Mouse (Mus musculus): ENCODE results near the gene Ankrd65. TPM values are rescaled to one million over a fixed set of nuclear protein-coding genes. Genes with fewer than 3 reads are reported as not detected.

The Ankrd65 gene
- polyA plus RNA-seq, 1 experiment from 2014 or later = not detected

GRCm38 (mm10) chr4:155841003-155841454, 50.8 kb downstream of the Ankrd65 start:
- Histone ChIP-seq H3K4me1 (ENCODE audit: control insufficient read depth, insufficient read depth, low read length) (peaks cover 11% of the 10 kb centered on the region), H3K27ac (replicated peaks; ENCODE audit: low read depth, low read length) (no peak overlapping the region), H3K36me3 (ENCODE audit: control insufficient read depth, insufficient read depth, low read length) (no peaks in the 10 kb centered on the region), H3K4me3 (ENCODE audit: low read depth, low read length) (peak overlapping the region; percentile 46), H3K9me3 (ENCODE audit: control insufficient read depth, low read length) (no peaks in the 10 kb centered on the region), H3K4me2 (ENCODE audit: low read depth, severe bottlenecking) (peak overlapping the region; percentile 55), H3K27me3 (ENCODE audit: control insufficient read depth, insufficient read depth, low read length) (no peaks in the 10 kb centered on the region; the same call in 1 of the 2 replicates), H3K9ac (ENCODE audit: low read length) (peak overlapping the region; percentile 47)
- ATAC-seq (ENCODE audit: insufficient number of reproducible peaks, low FRiP score, low TSS enrichment, low read depth) (0 out of 2 replicates have a peak, but pooled peaks have one; percentile 35), DNase-seq (ENCODE audit: low spot score) (peak; percentile 55)
- under 1% methylated on average over 32 of the region's 32 CpGs for WGBS

GRCm38 (mm10) chr4:155841651-155842270, 51.5 kb downstream of the Ankrd65 start:
- Histone ChIP-seq H3K27me3 (ENCODE audit: control insufficient read depth, insufficient read depth, low read length) (no peaks in the 10 kb centered on the region; the same call in 1 of the 2 replicates), H3K4me3 (ENCODE audit: low read depth, low read length) (no peak overlapping the region), H3K4me1 (ENCODE audit: control insufficient read depth, insufficient read depth, low read length) (peaks cover 11% of the 10 kb centered on the region), H3K27ac (replicated peaks; ENCODE audit: low read depth, low read length) (no peak overlapping the region), H3K9me3 (ENCODE audit: control insufficient read depth, low read length) (no peaks in the 10 kb centered on the region), H3K36me3 (ENCODE audit: control insufficient read depth, insufficient read depth, low read length) (no peaks in the 10 kb centered on the region), H3K4me2 (ENCODE audit: low read depth, severe bottlenecking) (peak overlapping the region; percentile 55; the same call in 1 of the 2 replicates), H3K9ac (ENCODE audit: low read length) (no peak overlapping the region)
- DNase-seq (ENCODE audit: low spot score) = no peak
- 40% methylated on average over 38 of the region's 38 CpGs for WGBS
- ATAC-seq (ENCODE audit: insufficient number of reproducible peaks, low FRiP score, low TSS enrichment, low read depth) = 0 out of 2 replicates have a peak, but pooled peaks have one; percentile 5

- WGBS = 88% methylated on average over 5 of the region's 5 CpGs
- Histone ChIP-seq H3K4me2 (ENCODE audit: low read depth, severe bottlenecking) (no peak overlapping the region), H3K36me3 (ENCODE audit: control insufficient read depth, insufficient read depth, low read length) (no peaks in the 10 kb centered on the region), H3K4me3 (ENCODE audit: low read depth, low read length) (no peak overlapping the region), H3K9me3 (ENCODE audit: control insufficient read depth, low read length) (no peaks in the 10 kb centered on the region), H3K9ac (ENCODE audit: low read length) (no peak overlapping the region), H3K27ac (replicated peaks; ENCODE audit: low read depth, low read length) (no peak overlapping the region), H3K27me3 (ENCODE audit: control insufficient read depth, insufficient read depth, low read length) (no peaks in the 10 kb centered on the region; the same call in 1 of the 2 replicates), H3K4me1 (ENCODE audit: control insufficient read depth, insufficient read depth, low read length) (peaks cover 16% of the 10 kb centered on the region)
- ATAC-seq (ENCODE audit: insufficient number of reproducible peaks, low FRiP score, low TSS enrichment, low read depth) = no peak
- DNase-seq (ENCODE audit: low spot score) = no peak
These were observed 53.0 kb downstream of the Ankrd65 start for GRCm38 (mm10) chr4:155843231-155843630.

GRCm38 (mm10) chr4:155846871-155847578, 56.8 kb downstream of the Ankrd65 start, which contains the start of gene Dvl1:
Gene Dvl1 (plus strand): TSS chr4:155847402.
- peak; percentile 95 for DNase-seq (ENCODE audit: low spot score)
- 0 out of 2 replicates have a peak within 1 kb of the TSS, but pooled peaks have one; percentile 1 for H3K27ac ChIP-seq (replicated peaks; ENCODE audit: low read depth, low read length)
- WGBS = 3% methylated on average over 42 of the region's 65 CpGs

DNA sequence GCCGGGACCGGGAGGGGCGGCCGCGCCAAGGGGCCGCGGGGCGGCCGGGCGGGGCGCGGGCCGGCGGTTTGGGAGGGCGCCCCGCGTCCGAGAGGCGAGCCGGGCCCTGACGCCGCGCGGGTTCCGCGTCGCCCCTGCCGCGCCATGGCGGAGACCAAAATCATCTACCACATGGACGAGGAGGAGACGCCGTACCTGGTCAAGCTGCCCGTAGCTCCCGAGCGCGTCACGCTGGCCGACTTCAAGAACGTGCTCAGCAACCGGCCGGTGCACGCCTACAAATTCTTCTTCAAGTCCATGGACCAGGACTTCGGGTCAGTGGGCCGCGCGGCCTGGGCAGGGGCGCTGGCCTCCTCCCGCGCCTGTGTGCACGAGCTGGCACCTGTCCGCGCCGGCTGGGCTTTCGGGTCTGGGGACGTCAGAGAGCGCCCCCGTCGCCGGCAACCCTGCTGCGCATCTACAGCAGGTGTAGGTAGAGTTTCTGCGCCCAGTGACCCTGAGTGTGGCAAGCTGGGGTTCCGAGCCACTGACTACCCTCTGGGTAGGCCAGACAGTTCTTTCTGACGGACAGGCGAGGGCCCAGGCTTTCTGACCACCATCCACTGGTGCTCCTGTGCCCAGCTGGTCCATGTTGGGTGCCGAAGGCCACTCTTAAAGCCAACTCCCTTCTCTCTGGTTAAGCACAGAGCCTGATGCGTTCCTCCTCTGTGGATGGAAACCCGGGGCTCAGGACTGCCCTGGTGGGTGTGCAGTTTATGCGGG, 57.5 kb downstream of the Ankrd65 start:
- no peaks in the 10 kb centered on the region for H3K9me3 ChIP-seq (ENCODE audit: control insufficient read depth, low read length)
- H3K27me3 ChIP-seq (ENCODE audit: control insufficient read depth, insufficient read depth, low read length) = no peaks in the 10 kb centered on the region
- 0 out of 2 replicates have a peak overlapping the region, but pooled peaks have one; percentile 1 for H3K27ac ChIP-seq (replicated peaks; ENCODE audit: low read depth, low read length)
- peak overlapping the region; percentile 76 for H3K4me3 ChIP-seq (ENCODE audit: low read depth, low read length)
- no peaks in the 10 kb centered on the region for H3K36me3 ChIP-seq (ENCODE audit: control insufficient read depth, insufficient read depth, low read length)
- ATAC-seq (ENCODE audit: insufficient number of reproducible peaks, low FRiP score, low TSS enrichment, low read depth) = peak; percentile 48
- H3K4me1 ChIP-seq (ENCODE audit: control insufficient read depth, insufficient read depth, low read length) = peaks cover 9% of the 10 kb centered on the region
- H3K4me2 ChIP-seq (ENCODE audit: low read depth, severe bottlenecking) = peak overlapping the region; percentile 85
- H3K9ac ChIP-seq (ENCODE audit: low read length) = peak overlapping the region; percentile 63
- 3% methylated on average over 67 of the region's 69 CpGs for WGBS
- DNase-seq (ENCODE audit: low spot score) = peak; percentile 63

More at GRCm38 (mm10) chr4:155846871-155847578, 56.8 kb downstream of the Ankrd65 start, which contains the start of gene Dvl1:
- H3K9ac ChIP-seq (ENCODE audit: low read length) = peak within 1 kb of the TSS; percentile 63
- ATAC-seq (ENCODE audit: insufficient number of reproducible peaks, low FRiP score, low TSS enrichment, low read depth) = peak; percentile 85
- peaks cover 9% of the 10 kb centered on the region for H3K4me1 ChIP-seq (ENCODE audit: control insufficient read depth, insufficient read depth, low read length)
- H3K9me3 ChIP-seq (ENCODE audit: control insufficient read depth, low read length) = no peaks in the 10 kb centered on the region
- H3K4me2 ChIP-seq (ENCODE audit: low read depth, severe bottlenecking) = peak within 1 kb of the TSS; percentile 85
- H3K27me3 ChIP-seq (ENCODE audit: control insufficient read depth, insufficient read depth, low read length) = no peaks in the 10 kb centered on the region
- H3K36me3 ChIP-seq (ENCODE audit: control insufficient read depth, insufficient read depth, low read length) = no peaks in the 10 kb centered on the region
- H3K4me3 ChIP-seq (ENCODE audit: low read depth, low read length) = peak within 1 kb of the TSS; percentile 76

GRCm38 (mm10) chr4:155848434-155849095, 58.3 kb downstream of the Ankrd65 start:
- H3K4me2 ChIP-seq (ENCODE audit: low read depth, severe bottlenecking) = peak overlapping the region; percentile 85
- H3K9me3 ChIP-seq (ENCODE audit: control insufficient read depth, low read length) = no peaks in the 10 kb centered on the region
- H3K27ac ChIP-seq (replicated peaks; ENCODE audit: low read depth, low read length) = no peak overlapping the region
- 67% methylated on average over 7 of the region's 7 CpGs for WGBS
- H3K4me3 ChIP-seq (ENCODE audit: low read depth, low read length) = peak overlapping the region; percentile 76
- peaks cover 9% of the 10 kb centered on the region for H3K4me1 ChIP-seq (ENCODE audit: control insufficient read depth, insufficient read depth, low read length)
- H3K9ac ChIP-seq (ENCODE audit: low read length) = peak overlapping the region; percentile 22; the same call in 1 of the 2 replicates
- no peak for DNase-seq (ENCODE audit: low spot score)
- no peak for ATAC-seq (ENCODE audit: insufficient number of reproducible peaks, low FRiP score, low TSS enrichment, low read depth)
- no peaks in the 10 kb centered on the region for H3K36me3 ChIP-seq (ENCODE audit: control insufficient read depth, insufficient read depth, low read length)
- H3K27me3 ChIP-seq (ENCODE audit: control insufficient read depth, insufficient read depth, low read length) = no peaks in the 10 kb centered on the region

Data from limb, embryonic 11.5 days (tissue).